ENCODE assay signal across 19 mouse cellular contexts in genomic region chr2:28456616-28457015, GRCm38 (mm10). TPM values are rescaled to one million over a fixed set of nuclear protein-coding genes. Genes with fewer than 3 reads are reported as not detected.
"Had no signal": no experiment of that assay in that cellular context is flagged by ENCODE, and none has a peak within 500 bp of the region (broad histone marks: within the 10 kb centered on the region; RNA-seq: fewer than 3 reads in every experiment).

No protein-coding gene starts in this region.

- H3K4me3 ChIP-seq: limb, embryonic 12.5 days; limb, embryonic 15.5 days; midbrain, embryonic 13.5 days had no signal

- H3K27me3 ChIP-seq: limb, embryonic 12.5 days; limb, embryonic 15.5 days; midbrain, embryonic 13.5 days had no signal

- H3K27ac ChIP-seq: kidney, postnatal 0 days; limb, embryonic 12.5 days; limb, embryonic 15.5 days; liver, embryonic 14.5 days; macrophage; midbrain, embryonic 13.5 days had no signal

- H3K4me2 ChIP-seq: limb, embryonic 12.5 days; limb, embryonic 15.5 days; liver, embryonic 11.5 days; lung, embryonic 14.5 days; midbrain, embryonic 13.5 days had no signal

- ATAC-seq: liver, postnatal 0 days; lung, postnatal 0 days; midbrain, embryonic 13.5 days; midbrain, embryonic 16.5 days had no signal

- H3K4me1 ChIP-seq: limb, embryonic 12.5 days; limb, embryonic 15.5 days; midbrain, embryonic 13.5 days had no signal

- H3K9me3 ChIP-seq: limb, embryonic 12.5 days; limb, embryonic 15.5 days; midbrain, embryonic 13.5 days had no signal

- DNase-seq: kidney, postnatal 36 days; liver, postnatal 0 days; lung, embryonic 14.5 days; thymus, adult 18-20 months; thymus, postnatal 36 days had no signal

- H3K9ac ChIP-seq: limb, embryonic 12.5 days; limb, embryonic 15.5 days; liver, embryonic 14.5 days; liver, postnatal 0 days; lung, embryonic 14.5 days; midbrain, embryonic 13.5 days had no signal

RNA-seq across cellular contexts. Expression of gene 1700007K13Rik, which starts 9.5 kb away (rescaled TPM):
- total RNA-seq: megakaryocyte, adult 5-6 weeks had no signal
- polyA plus RNA-seq: liver, embryonic 14.5 days; liver, postnatal 0 days; lung, embryonic 14.5 days; macrophage; small intestine, adult 2 months; spleen, adult 2 months had no signal

RNA-seq across cellular contexts. Expression of gene Gbgt1, which starts 40.1 kb away (rescaled TPM):
- polyA plus RNA-seq: neural tube, embryonic 11.5 days had no signal

RNA-seq across cellular contexts. Expression of gene Gm10134, which starts 49.3 kb away (rescaled TPM):
- total RNA-seq: megakaryocyte, adult 5-6 weeks had no signal
- polyA plus RNA-seq: liver, embryonic 14.5 days; neural tube, embryonic 11.5 days; neural tube, embryonic 14.5 days had no signal
